Mouse (Mus musculus): ENCODE measurements at regions not wholly inside any gene's neighbourhood (a gene's known extent, or its start where the extent isn't known, plus 50 kb on each side); places are given as distances from the start of the nearest gene placed in this dataset.

GRCm38 (mm10) chr4:4971800-4972319, 178.7 kb upstream of the Impad1 start:
- H3K9ac ChIP-seq (ENCODE audit: low read depth, low read length) = no peak overlapping the region
- no peaks in the 10 kb centered on the region for H3K27me3 ChIP-seq (replicated peaks; ENCODE audit: control insufficient read depth, insufficient read depth, low read length)
- ATAC-seq (ENCODE audit: low read depth) (no peak), DNase-seq (ENCODE audit: low spot score) (peak; percentile 48)
- H3K27ac ChIP-seq (replicated peaks; ENCODE audit: low read depth, low read length) = no peak overlapping the region
- 74% methylated on average over 2 of the region's 2 CpGs for WGBS
- no peak overlapping the region for H3K4me2 ChIP-seq (ENCODE audit: low read depth, low read length)
- no peaks in the 10 kb centered on the region for H3K4me1 ChIP-seq (ENCODE audit: control insufficient read depth, insufficient read depth, low read length)
- H3K36me3 ChIP-seq (ENCODE audit: control insufficient read depth, insufficient read depth, low read length) = no peaks in the 10 kb centered on the region
- no peaks in the 10 kb centered on the region for H3K9me3 ChIP-seq (ENCODE audit: control insufficient read depth, low read length)
- H3K4me3 ChIP-seq (ENCODE audit: low read depth, low read length) = no peak overlapping the region

DNA sequence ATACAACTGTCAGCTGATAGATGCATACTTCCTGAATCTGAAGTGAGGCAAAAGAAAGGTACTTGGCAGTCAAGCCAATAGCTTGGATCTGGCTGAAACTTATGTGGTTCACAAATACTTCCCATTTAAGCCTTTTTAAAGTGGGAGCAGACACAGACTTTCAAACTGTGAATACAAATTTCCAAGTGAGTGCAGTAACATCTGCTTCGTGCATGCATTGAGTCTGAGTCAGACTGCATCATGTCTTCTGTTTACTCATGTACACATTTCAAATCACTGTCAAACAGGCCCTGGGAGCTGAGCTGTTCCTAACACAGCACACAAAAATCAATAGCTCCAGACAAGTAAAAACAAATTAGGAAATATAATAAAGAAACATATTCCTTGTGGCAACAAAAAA, 155.8 kb upstream of the Impad1 start:
- H3K4me3 ChIP-seq (ENCODE audit: low read depth, low read length) = no peak overlapping the region
- H3K9me3 ChIP-seq (ENCODE audit: control insufficient read depth, low read length) = no peaks in the 10 kb centered on the region
- no peak overlapping the region for H3K9ac ChIP-seq (ENCODE audit: low read depth, low read length)
- no peaks in the 10 kb centered on the region for H3K27me3 ChIP-seq (replicated peaks; ENCODE audit: control insufficient read depth, insufficient read depth, low read length)
- WGBS = 68% methylated on average over 1 of the region's 1 CpGs
- H3K4me1 ChIP-seq (ENCODE audit: control insufficient read depth, insufficient read depth, low read length) = no peaks in the 10 kb centered on the region
- no peak overlapping the region for H3K27ac ChIP-seq (replicated peaks; ENCODE audit: low read depth, low read length)
- no peak overlapping the region for H3K4me2 ChIP-seq (ENCODE audit: low read depth, low read length)
- H3K36me3 ChIP-seq (ENCODE audit: control insufficient read depth, insufficient read depth, low read length) = no peaks in the 10 kb centered on the region
- DNase-seq (ENCODE audit: low spot score) (peak; percentile 22), ATAC-seq (ENCODE audit: low read depth) (no peak)

- Histone ChIP-seq H3K9me3 (ENCODE audit: control insufficient read depth, low read length) (no peaks in the 10 kb centered on the region), H3K36me3 (ENCODE audit: control insufficient read depth, insufficient read depth, low read length) (no peaks in the 10 kb centered on the region), H3K27ac (replicated peaks; ENCODE audit: low read depth, low read length) (no peak overlapping the region), H3K9ac (ENCODE audit: low read depth, low read length) (no peak overlapping the region), H3K4me1 (ENCODE audit: control insufficient read depth, insufficient read depth, low read length) (no peaks in the 10 kb centered on the region), H3K4me2 (ENCODE audit: low read depth, low read length) (no peak overlapping the region), H3K27me3 (replicated peaks; ENCODE audit: control insufficient read depth, insufficient read depth, low read length) (no peaks in the 10 kb centered on the region), H3K4me3 (ENCODE audit: low read depth, low read length) (no peak overlapping the region)
- ATAC-seq (ENCODE audit: low read depth) (no peak), DNase-seq (ENCODE audit: low spot score) (no peak)
These were observed 151.3 kb upstream of the Impad1 start for GRCm38 (mm10) chr4:4944498-4944897.

DNA sequence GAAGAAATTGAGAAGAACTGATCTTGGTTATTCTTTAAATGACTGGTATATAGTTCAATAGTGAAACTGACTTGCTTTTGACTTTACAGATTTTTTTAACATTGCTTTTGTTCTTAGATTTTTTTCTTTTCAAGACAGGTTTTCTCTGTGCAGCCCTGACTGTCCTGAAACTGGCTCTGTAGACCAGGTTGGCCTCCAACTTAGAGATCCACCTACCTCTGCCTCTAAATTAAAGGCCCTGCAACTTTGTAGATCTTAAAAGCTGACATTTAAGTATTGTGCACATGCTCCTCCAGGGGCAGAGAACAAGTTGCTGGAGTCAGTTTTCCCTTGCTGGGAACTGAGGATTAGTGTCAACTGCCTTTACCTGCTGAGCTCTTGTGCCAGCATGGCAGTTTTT, 132.6 kb upstream of the Impad1 start:
- H3K4me3 ChIP-seq (ENCODE audit: low read depth, low read length) = no peak overlapping the region
- H3K27me3 ChIP-seq (replicated peaks; ENCODE audit: control insufficient read depth, insufficient read depth, low read length) = no peaks in the 10 kb centered on the region
- H3K36me3 ChIP-seq (ENCODE audit: control insufficient read depth, insufficient read depth, low read length) = no peaks in the 10 kb centered on the region
- ATAC-seq (ENCODE audit: low read depth) (no peak), DNase-seq (ENCODE audit: low spot score) (peak; percentile 20)
- H3K4me1 ChIP-seq (ENCODE audit: control insufficient read depth, insufficient read depth, low read length) = no peaks in the 10 kb centered on the region
- H3K4me2 ChIP-seq (ENCODE audit: low read depth, low read length) = no peak overlapping the region
- no peaks in the 10 kb centered on the region for H3K9me3 ChIP-seq (ENCODE audit: control insufficient read depth, low read length)
- no peak overlapping the region for H3K27ac ChIP-seq (replicated peaks; ENCODE audit: low read depth, low read length)
- no peak overlapping the region for H3K9ac ChIP-seq (ENCODE audit: low read depth, low read length)

GRCm38 (mm10) chr4:4920256-4920655, 127.1 kb upstream of the Impad1 start:
- ATAC-seq (ENCODE audit: low read depth) (no peak), DNase-seq (ENCODE audit: low spot score) (no peak)
- H3K4me3 ChIP-seq (ENCODE audit: low read depth, low read length) = no peak overlapping the region
- H3K9me3 ChIP-seq (ENCODE audit: control insufficient read depth, low read length) = no peaks in the 10 kb centered on the region
- no peaks in the 10 kb centered on the region for H3K4me1 ChIP-seq (ENCODE audit: control insufficient read depth, insufficient read depth, low read length)
- H3K4me2 ChIP-seq (ENCODE audit: low read depth, low read length) = no peak overlapping the region
- no peaks in the 10 kb centered on the region for H3K36me3 ChIP-seq (ENCODE audit: control insufficient read depth, insufficient read depth, low read length)
- WGBS = 56% methylated on average over 1 of the region's 1 CpGs
- H3K9ac ChIP-seq (ENCODE audit: low read depth, low read length) = no peak overlapping the region
- H3K27ac ChIP-seq (replicated peaks; ENCODE audit: low read depth, low read length) = no peak overlapping the region
- no peaks in the 10 kb centered on the region for H3K27me3 ChIP-seq (replicated peaks; ENCODE audit: control insufficient read depth, insufficient read depth, low read length)

DNA sequence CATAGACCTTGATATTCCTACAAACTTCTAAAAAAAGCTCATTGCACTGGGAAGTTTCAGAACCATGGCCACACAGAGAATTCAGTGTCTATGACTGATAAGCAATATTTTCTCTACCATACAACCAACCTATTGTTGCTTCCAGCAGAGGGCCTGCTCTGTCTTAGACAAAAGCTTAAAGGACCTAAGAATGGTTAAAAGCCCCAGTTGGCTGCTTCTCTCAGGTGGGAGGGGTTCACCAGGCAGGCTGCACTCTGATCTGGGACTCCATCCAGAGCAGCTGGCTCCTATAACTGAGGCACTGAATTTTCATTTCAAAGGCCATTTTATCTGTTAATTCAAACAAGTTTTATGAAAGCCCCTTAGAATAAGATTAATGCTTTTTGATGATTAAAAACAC, 82.1 kb upstream of the Impad1 start:
- no peak overlapping the region for H3K27ac ChIP-seq (replicated peaks; ENCODE audit: low read depth, low read length)
- ATAC-seq (ENCODE audit: low read depth) (no peak), DNase-seq (ENCODE audit: low spot score) (peak; percentile 78)
- H3K27me3 ChIP-seq (replicated peaks; ENCODE audit: control insufficient read depth, insufficient read depth, low read length) = no peaks in the 10 kb centered on the region
- no peaks in the 10 kb centered on the region for H3K9me3 ChIP-seq (ENCODE audit: control insufficient read depth, low read length)
- no peak overlapping the region for H3K9ac ChIP-seq (ENCODE audit: low read depth, low read length)
- no peak overlapping the region for H3K4me2 ChIP-seq (ENCODE audit: low read depth, low read length)
- H3K36me3 ChIP-seq (ENCODE audit: control insufficient read depth, insufficient read depth, low read length) = no peaks in the 10 kb centered on the region
- H3K4me1 ChIP-seq (ENCODE audit: control insufficient read depth, insufficient read depth, low read length) = no peaks in the 10 kb centered on the region
- no peak overlapping the region for H3K4me3 ChIP-seq (ENCODE audit: low read depth, low read length)

- WGBS = 60% methylated on average over 2 of the region's 2 CpGs
- H3K36me3 ChIP-seq (ENCODE audit: control insufficient read depth, insufficient read depth, low read length) = no peaks in the 10 kb centered on the region
These were observed 65.2 kb upstream of the Impad1 start for GRCm38 (mm10) chr4:4858345-4858744.

More at GRCm38 (mm10) chr4:4858345-4858744, 65.2 kb upstream of the Impad1 start:
- H3K9me3 ChIP-seq (ENCODE audit: control insufficient read depth, low read length) = no peaks in the 10 kb centered on the region
- ATAC-seq (ENCODE audit: low read depth) = peak; percentile 53; the same call in 1 of the 2 replicates
- no peak overlapping the region for H3K9ac ChIP-seq (ENCODE audit: low read depth, low read length)
- no peak overlapping the region for H3K4me2 ChIP-seq (ENCODE audit: low read depth, low read length)
- no peak overlapping the region for H3K27ac ChIP-seq (replicated peaks; ENCODE audit: low read depth, low read length)
- no peaks in the 10 kb centered on the region for H3K27me3 ChIP-seq (replicated peaks; ENCODE audit: control insufficient read depth, insufficient read depth, low read length)
- no peak overlapping the region for H3K4me3 ChIP-seq (ENCODE audit: low read depth, low read length)
- H3K4me1 ChIP-seq (ENCODE audit: control insufficient read depth, insufficient read depth, low read length) = no peaks in the 10 kb centered on the region
- peak; percentile 71 for DNase-seq (ENCODE audit: low spot score)

All from embryonic facial prominence, embryonic 14.5 days (tissue).